Mouse (Mus musculus) lung, embryonic 14.5 days (tissue): ENCODE data around the gene Gipc2. TPM values are rescaled to one million over a fixed set of nuclear protein-coding genes. Genes with fewer than 3 reads are reported as not detected.
A peak's percentile ranks its signal among the peaks of the same experiment; 100 is the strongest.
"Not testable (repeated sequence)": the region's sequence is repeated elsewhere in the genome, so short reads cannot be mapped to it uniquely, and the experiment has no call there.

Source experiments
- ATAC-seq: fragments of 200-750 bp; cut with Nextera tagmentation; 2 replicates; pipeline ENCODE4 v1.8.0; 2017; ENCODE audit warnings: mild to moderate bottlenecking, moderate TSS enrichment, moderate library complexity; ENCODE audit not compliant: insufficient read depth
- DNase-seq: peaks from one replicate; pipeline ENCODE4 v3.0.0-alpha.2; 2015
- H3K27ac ChIP-seq: fragments of 300-500 bp; sonication (generic); 2 replicates; pipeline ENCODE4 v1.5.1; 2014; ENCODE audit warnings: low read depth, mild to moderate bottlenecking, moderate library complexity
- H3K27me3 ChIP-seq: fragments of 300-500 bp; sonication (generic); 2 replicates; pipeline ENCODE4 v1.6.1; 2014; ENCODE audit warnings: low read length, control low read depth; ENCODE audit not compliant: insufficient read depth
- H3K36me3 ChIP-seq: fragments of 300-500 bp; sonication (generic); 2 replicates; pipeline ENCODE4 v1.6.1; 2014; ENCODE audit warnings: control low read depth; ENCODE audit not compliant: insufficient read depth
- H3K4me1 ChIP-seq: fragments of 300-500 bp; sonication (generic); 2 replicates; pipeline ENCODE4 v1.6.1; 2014; ENCODE audit warnings: antibody characterized with exemption, control low read depth; ENCODE audit not compliant: insufficient read depth
- H3K4me2 ChIP-seq: fragments of 300-500 bp; sonication (generic); 2 replicates; pipeline ENCODE4 v1.6.1; 2014; ENCODE audit warnings: mild to moderate bottlenecking
- H3K4me3 ChIP-seq: fragments of 300-500 bp; sonication (generic); 2 replicates; pipeline ENCODE4 v1.5.1; 2014; ENCODE audit warnings: low read depth, low read length
- H3K9ac ChIP-seq: fragments of 300-500 bp; sonication (generic); 2 replicates; pipeline ENCODE4 v1.6.1; 2014
- H3K9me3 ChIP-seq: fragments of 300-500 bp; sonication (generic); 2 replicates; pipeline ENCODE4 v1.6.1; 2016; ENCODE audit warnings: low read depth, low read length, control low read depth
- CTCF ChIP-seq: IDR thresholded peaks from 2 replicates; pipeline ENCODE4 v1.5.1; 2016; ENCODE audit warnings: antibody characterized with exemption, low read depth
- WGBS: fragments of 180-500 bp; shearing (Covaris S2); extraction: QIAGEN DNeasy Blood & Tissue Kit; methylation state at CpG from one replicate; pipeline ENCODE4 v1.1.7; 2014; 5-methylcytosine and 5-hydroxymethylcytosine counted together
- polyA plus RNA-seq: library from polyadenylated mRNA; unstranded; fragments of >200 nt; fragmentation: Nextera tagmentation; extraction: Ambion mirVana; gene quantifications from 2 replicates; pipeline ENCODE4 v1.2.1, GENCODE M21; 2014

Gene Gipc2
- polyA plus RNA-seq, 1 experiment from 2014 or later, result 6.8 TPM

- H3K9me3 ChIP-seq, result no peaks in the 10 kb centered on the region
- TF ChIP-seq CTCF, result no peak
- ATAC-seq (no peak), DNase-seq (no peak)
- no peak overlapping the region for H3K4me2 ChIP-seq
- H3K36me3 ChIP-seq, result no peaks in the 10 kb centered on the region
- no peak overlapping the region for H3K4me3 ChIP-seq
- H3K27me3 ChIP-seq, result no peaks in the 10 kb centered on the region
- no peaks in the 10 kb centered on the region for H3K4me1 ChIP-seq
- no peak overlapping the region for H3K27ac ChIP-seq
- H3K9ac ChIP-seq, result no peak overlapping the region
- 60% methylated on average over 3 of the region's 3 CpGs for WGBS
Measured at GRCm38 (mm10) chr3:152199125-152199524, 33.1 kb upstream of the Gipc2 start.

GRCm38 (mm10) chr3:152197246-152197645, 31.2 kb upstream of the Gipc2 start:
- not testable (repeated sequence) for ATAC-seq, H3K36me3 ChIP-seq, H3K4me3 ChIP-seq, H3K27ac ChIP-seq, H3K4me2 ChIP-seq, H3K9me3 ChIP-seq, H3K27me3 ChIP-seq, DNase-seq, H3K9ac ChIP-seq, H3K4me1 ChIP-seq
- 24% methylated on average over 2 of the region's 2 CpGs for WGBS

DNA sequence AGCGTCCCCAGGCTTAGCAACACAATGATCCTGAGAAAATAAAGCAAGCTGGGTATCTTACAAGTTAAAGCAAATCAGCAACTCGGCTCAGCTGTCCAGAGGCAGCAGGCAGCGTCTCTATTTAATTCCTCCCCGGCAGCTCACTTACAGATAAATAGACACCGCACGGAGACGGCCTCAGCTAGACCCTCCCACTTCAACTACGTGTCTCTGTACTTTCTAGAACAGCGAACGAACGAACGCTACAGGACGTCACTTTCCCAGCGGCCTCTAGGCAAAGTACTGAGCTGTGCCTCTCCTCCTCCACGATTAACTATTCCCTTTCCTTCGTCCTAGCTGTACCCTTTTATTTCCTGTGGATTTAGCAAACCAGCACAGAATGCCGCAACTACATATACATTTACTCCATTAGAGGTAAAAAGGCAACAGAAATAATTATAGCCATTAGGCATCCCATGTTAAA, 27.6 kb upstream of the Gipc2 start:
- H3K4me3 ChIP-seq, result peak overlapping the region; percentile 45
- DNase-seq, result peak; percentile 97
- no peaks in the 10 kb centered on the region for H3K9me3 ChIP-seq
- peaks cover 13% of the 10 kb centered on the region for H3K4me1 ChIP-seq
- under 1% methylated on average over 17 of the region's 17 CpGs for WGBS
- ATAC-seq, result peak; percentile 95
- H3K9ac ChIP-seq, result peak overlapping the region; percentile 69
- TF ChIP-seq CTCF, result no peak
- no peaks in the 10 kb centered on the region for H3K27me3 ChIP-seq
- peak overlapping the region; percentile 58 for H3K4me2 ChIP-seq
- H3K27ac ChIP-seq, result peak overlapping the region; percentile 92
- no peaks in the 10 kb centered on the region for H3K36me3 ChIP-seq

GRCm38 (mm10) chr3:152193177-152193576, 27.1 kb upstream of the Gipc2 start:
- WGBS, result 0% methylated on average over 7 of the region's 7 CpGs
- H3K27ac ChIP-seq, result peak overlapping the region; percentile 92
- ATAC-seq (no peak), DNase-seq (no peak)
- peak overlapping the region; percentile 69 for H3K9ac ChIP-seq
- H3K4me1 ChIP-seq, result peaks cover 15% of the 10 kb centered on the region
- TF ChIP-seq CTCF, result no peak
- H3K4me2 ChIP-seq, result peak overlapping the region; percentile 58
- no peaks in the 10 kb centered on the region for H3K27me3 ChIP-seq
- H3K36me3 ChIP-seq, result no peaks in the 10 kb centered on the region
- H3K9me3 ChIP-seq, result no peaks in the 10 kb centered on the region
- H3K4me3 ChIP-seq, result peak overlapping the region; percentile 45

- no peak for TF ChIP-seq CTCF
- ATAC-seq, result peak; percentile 22; the same call in 1 of the 2 replicates
Measured at GRCm38 (mm10) chr3:152192238-152192931, 26.4 kb upstream of the Gipc2 start.

GRCm38 (mm10) chr3:152191791-152192237, 25.8 kb upstream of the Gipc2 start:
- WGBS, result 3% methylated on average over 6 of the region's 6 CpGs
- no peak for TF ChIP-seq CTCF
- H3K9ac ChIP-seq, result peak overlapping the region; percentile 68
- peak; percentile 82 for ATAC-seq
- H3K4me2 ChIP-seq, result peak overlapping the region; percentile 74
- no peaks in the 10 kb centered on the region for H3K36me3 ChIP-seq
- peak overlapping the region; percentile 45 for H3K4me3 ChIP-seq
- H3K4me1 ChIP-seq, result peaks cover 15% of the 10 kb centered on the region
- H3K27ac ChIP-seq, result peak overlapping the region; percentile 97
- peak; percentile 81 for DNase-seq
- H3K9me3 ChIP-seq, result no peaks in the 10 kb centered on the region
- H3K27me3 ChIP-seq, result no peaks in the 10 kb centered on the region

More at GRCm38 (mm10) chr3:152192238-152192931, 26.4 kb upstream of the Gipc2 start:
- peaks cover 15% of the 10 kb centered on the region for H3K4me1 ChIP-seq
- peak overlapping the region; percentile 68 for H3K9ac ChIP-seq
- H3K36me3 ChIP-seq, result no peaks in the 10 kb centered on the region
- peak overlapping the region; percentile 74 for H3K4me2 ChIP-seq
- H3K27ac ChIP-seq, result peak overlapping the region; percentile 97
- WGBS, result 6% methylated on average over 11 of the region's 11 CpGs
- DNase-seq, result peak; percentile 94
- peak overlapping the region; percentile 45 for H3K4me3 ChIP-seq
- no peaks in the 10 kb centered on the region for H3K9me3 ChIP-seq
- H3K27me3 ChIP-seq, result no peaks in the 10 kb centered on the region

GRCm38 (mm10) chr3:152190679-152191477, 24.8 kb upstream of the Gipc2 start:
- H3K27ac ChIP-seq, result peak overlapping the region; percentile 79
- ATAC-seq, result no peak
- no peak for DNase-seq
- 49% methylated on average over 9 of the region's 9 CpGs for WGBS
- H3K36me3 ChIP-seq, result peaks cover 8% of the 10 kb centered on the region
- H3K9me3 ChIP-seq, result no peaks in the 10 kb centered on the region
- no peak for TF ChIP-seq CTCF
- H3K27me3 ChIP-seq, result no peaks in the 10 kb centered on the region
- peak overlapping the region; percentile 57 for H3K9ac ChIP-seq
- peak overlapping the region; percentile 45 for H3K4me3 ChIP-seq
- peak overlapping the region; percentile 74 for H3K4me2 ChIP-seq
- H3K4me1 ChIP-seq, result peaks cover 15% of the 10 kb centered on the region
